Mouse (Mus musculus) C2C12 (cell line): ENCODE results near the gene Wdfy4. TPM values are rescaled to one million over a fixed set of nuclear protein-coding genes. Genes with fewer than 3 reads are reported as not detected.

ENCODE experiments used
- H3K27me3 ChIP-seq: one replicate; pipeline ENCODE4 v1.6.1; 2011; ENCODE audit not compliant: control insufficient read depth, insufficient read depth, insufficient read length
- H3K36me3 ChIP-seq: one replicate; pipeline ENCODE4 v1.6.1; 2011; ENCODE audit not compliant: control insufficient read depth, insufficient read depth
- H3K4me3 ChIP-seq: one replicate; pipeline ENCODE4 v1.5.1; 2011; ENCODE audit warnings: mild to moderate bottlenecking, control low read depth; ENCODE audit not compliant: poor library complexity, insufficient read depth, severe bottlenecking
- H3K79me2 ChIP-seq: one replicate; pipeline ENCODE4 v1.6.1; 2011; ENCODE audit not compliant: control insufficient read depth, insufficient read depth
- H3K79me3 ChIP-seq: one replicate; pipeline ENCODE4 v1.6.1; 2011; ENCODE audit warnings: low read depth, control low read depth
- H3ac ChIP-seq: one replicate; pipeline ENCODE3; 2011; ENCODE audit warnings: low read depth; ENCODE audit not compliant: control insufficient read depth, insufficient read length
- CEBPB ChIP-seq: IDR thresholded peaks from one replicate; pipeline ENCODE4 v1.6.1; 2011; ENCODE audit warnings: low read depth, mild to moderate bottlenecking, control low read depth, moderate library complexity
- CTCF ChIP-seq: IDR thresholded peaks from one replicate; pipeline ENCODE4 v1.5.1; 2011; ENCODE audit not compliant: control insufficient read depth, insufficient read depth, insufficient read length
- FOSL1 ChIP-seq: IDR thresholded peaks from one replicate; pipeline ENCODE4 v1.8.0; 2011; ENCODE audit warnings: mild to moderate bottlenecking, low read length; ENCODE audit not compliant: poor library complexity, insufficient read depth, severe bottlenecking
- MAX ChIP-seq: IDR thresholded peaks from one replicate; pipeline ENCODE4 v1.6.1; 2011; ENCODE audit warnings: mild to moderate bottlenecking, control low read depth
- MYOD1 ChIP-seq: IDR thresholded peaks from one replicate; pipeline ENCODE4 v1.6.1; 2011; ENCODE audit warnings: low read depth; ENCODE audit not compliant: control insufficient read depth, insufficient read length
- MYOG ChIP-seq: IDR thresholded peaks from one replicate; pipeline ENCODE4 v1.6.1; 2011; ENCODE audit not compliant: control insufficient read depth, insufficient read length; ENCODE audit errors: extremely low read depth
- USF1 ChIP-seq: IDR thresholded peaks from one replicate; pipeline ENCODE4 v1.6.1; 2011; ENCODE audit warnings: low read depth, mild to moderate bottlenecking, control low read depth, moderate library complexity
- polyA plus RNA-seq: library from polyadenylated mRNA; unstranded; fragments of >200 nt; fragmentation: generic; extraction: Trizol; gene quantifications from one replicate; pipeline ENCODE4 v1.2.1, GENCODE M21; 2012; ENCODE audit warnings: missing spikeins

Wdfy4 gene
- polyA plus RNA-seq, 1 experiment: 0.01 TPM

GRCm38 (mm10) chr14:33116590-33116989, 68.7 kb downstream of the Wdfy4 start:
- no peaks in the 10 kb centered on the region for H3K36me3 ChIP-seq
- H3K79me3 ChIP-seq: no peaks in the 10 kb centered on the region
- H3ac ChIP-seq: no peak overlapping the region
- TF ChIP-seq CTCF (no peak), CEBPB (no peak), MYOD1 (no peak), MYOG (no peak), MAX (no peak), USF1 (no peak), FOSL1 (no peak)
- H3K79me2 ChIP-seq: no peaks in the 10 kb centered on the region
- no peak overlapping the region for H3K4me3 ChIP-seq
- H3K27me3 ChIP-seq: peaks cover 20% of the 10 kb centered on the region

- Histone ChIP-seq H3K27me3 (peaks cover 78% of the 10 kb centered on the region), H3K4me3 (no peak overlapping the region), H3ac (no peak overlapping the region), H3K79me2 (no peaks in the 10 kb centered on the region), H3K36me3 (no peaks in the 10 kb centered on the region), H3K79me3 (no peaks in the 10 kb centered on the region)
- no peak for TF ChIP-seq USF1
- no peak for TF ChIP-seq FOSL1
- no peak for TF ChIP-seq CTCF
- no peak for TF ChIP-seq MYOD1
- no peak for TF ChIP-seq MAX
- TF ChIP-seq MYOG: no peak
- TF ChIP-seq CEBPB: no peak
These were observed 80.5 kb downstream of the Wdfy4 start for GRCm38 (mm10) chr14:33104809-33105208.

- Histone ChIP-seq H3K4me3 (no peak overlapping the region), H3ac (no peak overlapping the region), H3K27me3 (peaks cover 70% of the 10 kb centered on the region), H3K36me3 (no peaks in the 10 kb centered on the region), H3K79me3 (no peaks in the 10 kb centered on the region), H3K79me2 (no peaks in the 10 kb centered on the region)
- TF ChIP-seq MYOD1 (no peak), FOSL1 (no peak), MYOG (no peak), USF1 (no peak), CEBPB (no peak), MAX (no peak), CTCF (no peak)
These were observed 83.7 kb downstream of the Wdfy4 start for GRCm38 (mm10) chr14:33101609-33102008.

- no peak overlapping the region for H3ac ChIP-seq
- peaks cover 72% of the 10 kb centered on the region for H3K27me3 ChIP-seq
These were observed 85.4 kb downstream of the Wdfy4 start for GRCm38 (mm10) chr14:33099926-33100325.

GRCm38 (mm10) chr14:33099111-33099510, 86.2 kb downstream of the Wdfy4 start:
- Histone ChIP-seq H3K79me2 (no peaks in the 10 kb centered on the region), H3K4me3 (no peak overlapping the region), H3ac (no peak overlapping the region), H3K36me3 (no peaks in the 10 kb centered on the region), H3K79me3 (no peaks in the 10 kb centered on the region), H3K27me3 (peaks cover 68% of the 10 kb centered on the region)
- TF ChIP-seq CTCF (no peak), MAX (no peak), MYOD1 (no peak), CEBPB (no peak), USF1 (no peak), FOSL1 (no peak), MYOG (no peak)

More at GRCm38 (mm10) chr14:33099926-33100325, 85.4 kb downstream of the Wdfy4 start:
- H3K79me2 ChIP-seq: no peaks in the 10 kb centered on the region
- no peaks in the 10 kb centered on the region for H3K36me3 ChIP-seq
- H3K79me3 ChIP-seq: no peaks in the 10 kb centered on the region
- TF ChIP-seq CEBPB: no peak
- TF ChIP-seq USF1: no peak
- no peak for TF ChIP-seq MAX
- TF ChIP-seq FOSL1: no peak
- TF ChIP-seq CTCF: no peak
- no peak for TF ChIP-seq MYOG
- TF ChIP-seq MYOD1: no peak
- no peak overlapping the region for H3K4me3 ChIP-seq

GRCm38 (mm10) chr14:33096462-33096861, 88.8 kb downstream of the Wdfy4 start:
- no peaks in the 10 kb centered on the region for H3K79me2 ChIP-seq
- H3K27me3 ChIP-seq: peaks cover 72% of the 10 kb centered on the region
- no peaks in the 10 kb centered on the region for H3K79me3 ChIP-seq
- TF ChIP-seq MAX: no peak
- TF ChIP-seq FOSL1: no peak
- TF ChIP-seq MYOG: no peak
- TF ChIP-seq CEBPB: no peak
- TF ChIP-seq CTCF: no peak
- no peak for TF ChIP-seq USF1
- no peak for TF ChIP-seq MYOD1
- no peaks in the 10 kb centered on the region for H3K36me3 ChIP-seq
- no peak overlapping the region for H3K4me3 ChIP-seq
- H3ac ChIP-seq: no peak overlapping the region
